Mouse (Mus musculus) kidney, postnatal 0 days (tissue): ENCODE results near the gene Gm10382. TPM values are rescaled to one million over a fixed set of nuclear protein-coding genes. Genes with fewer than 3 reads are reported as not detected.

Source experiments
- ATAC-seq: fragments of 200-750 bp; cut with Nextera tagmentation; replicated peaks from 2 replicates; pipeline ENCODE4 v1.8.0; 2017; ENCODE audit warnings: low read depth, moderate number of reproducible peaks, moderate TSS enrichment, moderate library complexity; ENCODE audit not compliant: low FRiP score
- DNase-seq: peaks from one replicate; pipeline ENCODE4 v3.0.0-alpha.2; 2016; ENCODE audit warnings: low spot score
- H3K27ac ChIP-seq: fragments of 300-500 bp; sonication (generic); 2 replicates; pipeline ENCODE4 v1.5.1; 2014; ENCODE audit warnings: mild to moderate bottlenecking
- H3K27me3 ChIP-seq: fragments of 300-500 bp; sonication (generic); 2 replicates; pipeline ENCODE4 v1.6.1; 2014; ENCODE audit warnings: low read length, mixed read lengths; ENCODE audit not compliant: insufficient read depth
- H3K36me3 ChIP-seq: fragments of 300-500 bp; sonication (generic); 2 replicates; pipeline ENCODE4 v1.6.1; 2014; ENCODE audit warnings: low read length, mixed read lengths; ENCODE audit not compliant: insufficient read depth
- H3K4me1 ChIP-seq: fragments of 300-500 bp; sonication (generic); replicated peaks from 2 replicates; pipeline ENCODE4 v1.6.1; 2014; ENCODE audit warnings: antibody characterized with exemption, low read length, mixed read lengths; ENCODE audit not compliant: insufficient read depth
- H3K4me2 ChIP-seq: fragments of 300-500 bp; sonication (generic); 2 replicates; pipeline ENCODE4 v1.6.1; 2014; ENCODE audit warnings: mild to moderate bottlenecking, low read length, moderate library complexity, mixed read lengths
- H3K4me3 ChIP-seq: fragments of 300-500 bp; sonication (generic); replicated peaks from 2 replicates; pipeline ENCODE4 v1.5.1; 2014; ENCODE audit warnings: low read depth, low read length
- H3K9ac ChIP-seq: fragments of 300-500 bp; sonication (generic); 2 replicates; pipeline ENCODE4 v1.6.1; 2014; ENCODE audit warnings: low read depth, low read length
- H3K9me3 ChIP-seq: fragments of 300-500 bp; sonication (generic); replicated peaks from 2 replicates; pipeline ENCODE4 v1.6.1; 2016; ENCODE audit warnings: low read length, inconsistent platforms, mixed read lengths
- CTCF ChIP-seq: IDR thresholded peaks from 2 replicates; pipeline ENCODE4 v1.5.1; 2016; ENCODE audit warnings: antibody characterized with exemption, low read depth, mild to moderate bottlenecking, moderate library complexity
- WGBS: fragments of 180-500 bp; shearing (Covaris S2); extraction: QIAGEN DNeasy Blood & Tissue Kit; methylation state at CpG from one replicate; pipeline ENCODE4 v1.1.7; 2014; 5-methylcytosine and 5-hydroxymethylcytosine counted together
- polyA plus RNA-seq: library from polyadenylated mRNA; unstranded; fragments of >200 nt; fragmentation: Nextera tagmentation; extraction: Ambion mirVana; gene quantifications from 2 replicates; pipeline ENCODE4 v1.2.1, GENCODE M21; 2015

Gene Gm10382
- polyA plus RNA-seq, 1 experiment from 2014 or later: 0.74 TPM

DNA sequence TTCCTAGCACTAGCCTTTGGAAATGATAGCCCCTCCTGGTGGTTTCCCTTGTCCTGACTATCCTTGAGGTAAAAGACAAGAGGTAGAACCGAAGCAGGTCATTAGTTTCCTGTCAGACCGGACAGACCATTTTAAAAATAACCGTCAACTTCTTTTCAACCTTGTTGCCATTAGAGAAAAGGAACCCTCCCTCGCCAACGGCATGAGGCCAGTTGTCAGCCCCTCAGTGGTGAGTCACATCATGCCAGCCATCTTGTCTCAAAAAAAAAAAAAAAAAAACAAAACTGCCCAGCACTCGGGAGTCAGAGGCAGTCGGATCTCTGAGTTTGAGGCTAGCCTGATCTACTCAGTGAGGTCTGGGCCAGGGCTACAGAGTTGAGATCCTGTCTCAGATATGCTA, 11.8 kb downstream of the Gm10382 start:
- Histone ChIP-seq H3K4me3 (no peak overlapping the region), H3K9ac (no peak overlapping the region), H3K4me2 (no peak overlapping the region), H3K9me3 (no peaks in the 10 kb centered on the region), H3K4me1 (no peaks in the 10 kb centered on the region), H3K27ac (no peak overlapping the region), H3K27me3 (no peaks in the 10 kb centered on the region), H3K36me3 (no peaks in the 10 kb centered on the region)
- WGBS: 25% methylated on average over 7 of the region's 7 CpGs
- no peak for DNase-seq
- ATAC-seq: no peak
- peak; percentile 45; the same call in 1 of the 2 replicates for TF ChIP-seq CTCF

DNA sequence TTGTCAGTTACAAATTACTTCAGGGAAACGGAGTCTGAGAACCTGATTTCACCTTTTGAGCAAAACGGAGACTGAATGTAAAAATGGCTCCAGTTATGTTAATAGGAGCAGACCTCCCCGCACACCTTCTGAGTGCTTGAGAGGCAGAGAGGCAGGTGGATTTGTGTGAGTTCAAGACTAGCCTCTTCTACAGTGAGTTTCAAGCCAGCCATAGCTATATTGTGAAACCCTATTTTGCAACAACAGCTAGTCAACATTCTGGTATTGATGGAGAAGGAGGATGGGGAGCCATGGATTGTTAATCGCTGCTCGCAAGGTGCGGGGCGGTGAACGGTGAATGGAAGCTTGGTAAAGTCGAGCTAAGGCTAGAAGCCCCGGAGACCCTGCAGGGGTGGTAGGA, 13.4 kb downstream of the Gm10382 start:
- Histone ChIP-seq H3K27ac (no peak overlapping the region), H3K4me2 (no peak overlapping the region), H3K9me3 (no peaks in the 10 kb centered on the region), H3K4me3 (no peak overlapping the region), H3K9ac (no peak overlapping the region), H3K4me1 (peaks cover 4% of the 10 kb centered on the region; the same call in 1 of the 2 replicates), H3K36me3 (no peaks in the 10 kb centered on the region), H3K27me3 (no peaks in the 10 kb centered on the region)
- WGBS: 61% methylated on average over 10 of the region's 10 CpGs
- no peak for TF ChIP-seq CTCF
- no peak for DNase-seq
- no peak for ATAC-seq

DNA sequence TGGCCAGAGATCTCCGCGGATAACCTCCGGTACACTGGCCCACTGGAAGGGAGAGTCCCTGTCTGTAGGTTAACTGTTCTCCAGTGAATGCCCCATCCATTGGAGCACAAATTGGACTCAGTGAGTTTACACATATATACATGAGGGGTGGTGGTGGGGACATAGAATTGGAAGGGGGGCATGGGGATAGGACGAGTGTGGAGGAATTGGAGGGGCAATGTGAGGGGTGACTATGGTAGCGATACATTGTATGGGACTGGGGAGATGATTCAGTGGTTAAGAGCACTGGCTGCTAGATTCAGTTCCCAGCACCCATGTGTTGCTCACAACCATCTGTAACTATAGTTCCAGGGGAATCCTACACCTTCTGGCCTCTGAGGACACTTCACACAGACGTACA, 13.9 kb downstream of the Gm10382 start:
- Histone ChIP-seq H3K36me3 (no peaks in the 10 kb centered on the region), H3K9ac (no peak overlapping the region), H3K27ac (no peak overlapping the region), H3K9me3 (no peaks in the 10 kb centered on the region), H3K4me1 (peaks cover 5% of the 10 kb centered on the region; the same call in 1 of the 2 replicates), H3K4me3 (no peak overlapping the region), H3K4me2 (no peak overlapping the region), H3K27me3 (no peaks in the 10 kb centered on the region)
- 60% methylated on average over 6 of the region's 6 CpGs for WGBS
- TF ChIP-seq CTCF: no peak
- ATAC-seq (no peak), DNase-seq (no peak)

DNA sequence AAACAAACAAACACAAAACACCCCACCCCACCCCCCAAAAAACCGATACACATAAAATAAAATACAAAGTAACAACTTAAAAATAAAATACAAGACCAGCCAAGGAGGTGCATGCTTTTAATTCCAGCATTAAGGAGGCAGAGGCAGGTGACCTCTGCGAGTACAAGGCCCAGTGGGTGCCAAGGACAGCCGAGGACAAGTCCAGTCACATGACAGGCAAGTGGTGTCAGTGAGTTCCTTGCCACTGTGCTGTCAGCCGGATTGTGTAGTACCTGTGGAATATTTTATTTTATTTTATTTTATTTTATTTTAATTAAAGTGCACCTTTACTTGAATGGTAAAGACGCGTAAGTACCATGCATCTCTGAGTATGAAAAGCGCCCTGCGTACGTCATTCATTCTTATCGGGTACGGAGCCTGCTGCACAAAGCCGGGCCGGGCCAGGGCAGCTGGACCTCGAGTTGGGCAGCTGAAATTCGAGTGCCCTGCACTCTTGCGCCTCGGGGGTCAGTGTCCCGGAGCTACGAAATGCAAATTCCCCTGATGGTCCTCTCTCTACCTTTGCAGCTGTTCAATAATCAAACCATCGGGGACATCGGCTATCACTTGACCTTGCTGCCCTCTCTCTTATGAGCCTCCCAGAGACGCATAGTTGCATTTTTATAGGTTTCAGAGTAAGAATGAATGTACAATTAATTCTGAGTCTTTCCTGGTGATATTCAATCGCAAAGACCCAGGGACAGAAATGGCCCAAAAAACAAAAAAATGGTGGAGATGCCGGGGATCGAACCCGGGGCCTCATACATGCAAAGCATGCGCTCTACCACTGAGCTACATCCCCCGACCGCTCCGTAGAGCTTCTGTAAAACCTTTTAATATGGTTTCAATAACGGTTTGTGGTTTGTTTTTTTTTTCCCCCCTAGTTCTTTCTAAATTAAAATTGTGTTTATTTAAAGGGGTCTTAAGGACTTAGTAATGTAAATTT, 14.7 kb downstream of the Gm10382 start:
- Histone ChIP-seq H3K27ac (no peak overlapping the region), H3K9ac (no peak overlapping the region)
- peak; percentile 68 for DNase-seq

DNA sequence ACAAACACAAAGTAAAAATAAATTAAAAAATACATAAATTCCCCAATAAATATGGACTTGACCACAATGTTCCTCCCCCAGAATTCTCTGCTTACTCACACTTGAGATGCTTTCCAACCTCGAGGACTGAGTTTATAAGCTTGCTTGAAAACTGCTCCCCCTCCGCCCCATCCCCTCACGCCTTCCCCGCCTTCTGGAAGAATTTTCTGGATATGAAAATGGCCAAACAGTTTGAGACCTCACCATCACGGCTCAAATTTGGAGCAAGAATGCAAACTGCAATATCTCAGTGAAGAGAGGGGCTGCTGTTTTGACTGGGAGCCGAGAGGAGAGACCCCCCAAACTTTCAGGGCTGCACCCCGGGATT, 15.4 kb downstream of the Gm10382 start:
- no peak for TF ChIP-seq CTCF
- H3K4me3 ChIP-seq: peak overlapping the region; percentile 66
- H3K27ac ChIP-seq: peak overlapping the region; percentile 93
- DNase-seq (peak; percentile 59), ATAC-seq (no peak)
- H3K9ac ChIP-seq: peak overlapping the region; percentile 54
- peaks cover 5% of the 10 kb centered on the region; the same call in 1 of the 2 replicates for H3K4me1 ChIP-seq
- H3K36me3 ChIP-seq: no peaks in the 10 kb centered on the region
- H3K9me3 ChIP-seq: no peaks in the 10 kb centered on the region
- no peaks in the 10 kb centered on the region for H3K27me3 ChIP-seq
- H3K4me2 ChIP-seq: peak overlapping the region; percentile 65
- 1% methylated on average over 7 of the region's 7 CpGs for WGBS

More for the DNA sequence above, 14.7 kb downstream of the Gm10382 start:
- Histone ChIP-seq H3K4me2 (peak overlapping the region; percentile 65), H3K4me1 (peaks cover 5% of the 10 kb centered on the region; the same call in 1 of the 2 replicates), H3K27me3 (no peaks in the 10 kb centered on the region), H3K9me3 (no peaks in the 10 kb centered on the region), H3K36me3 (no peaks in the 10 kb centered on the region), H3K4me3 (peak overlapping the region; percentile 66)
- no peak for TF ChIP-seq CTCF
- WGBS: 16% methylated on average over 31 of the region's 31 CpGs
- ATAC-seq: no peak

DNA sequence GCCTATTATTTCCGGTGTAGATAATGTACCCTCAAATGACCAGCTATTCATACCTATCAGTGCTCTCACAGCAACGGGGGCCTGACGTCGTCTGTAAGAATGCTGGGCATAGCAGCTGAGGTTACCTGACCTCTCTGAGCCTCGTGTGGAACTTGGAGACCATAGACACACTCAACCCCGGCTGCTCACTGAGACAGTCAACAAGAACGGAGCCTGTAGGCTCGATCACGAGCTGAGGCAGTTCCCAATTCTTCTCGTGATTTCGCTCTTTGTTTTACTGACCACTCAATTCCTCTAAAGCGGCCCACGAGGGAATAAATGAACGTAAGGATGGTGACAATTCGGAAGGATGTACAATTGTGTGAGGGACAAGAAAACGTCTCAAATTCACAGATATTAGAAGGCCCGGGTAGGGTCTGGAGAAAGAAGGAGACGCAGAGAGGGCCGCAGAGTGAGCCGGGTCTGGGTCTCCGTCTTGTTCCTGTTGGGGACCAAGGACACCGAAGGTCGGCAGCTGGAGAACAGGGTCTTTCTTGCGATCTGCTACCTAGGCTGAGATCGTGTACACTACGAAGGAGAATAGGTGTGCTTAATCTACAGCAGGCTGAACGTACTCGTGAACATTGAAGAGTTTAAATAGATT, 15.9 kb downstream of the Gm10382 start:
- ATAC-seq (0 out of 2 replicates have a peak, but pooled peaks have one; percentile 11), DNase-seq (peak; percentile 78)
- Histone ChIP-seq H3K27me3 (no peaks in the 10 kb centered on the region), H3K36me3 (no peaks in the 10 kb centered on the region), H3K4me3 (peak overlapping the region; percentile 66), H3K9me3 (no peaks in the 10 kb centered on the region), H3K27ac (peak overlapping the region; percentile 93), H3K4me1 (peaks cover 5% of the 10 kb centered on the region; the same call in 1 of the 2 replicates), H3K4me2 (peak overlapping the region; percentile 65), H3K9ac (peak overlapping the region; percentile 54)
- no peak for TF ChIP-seq CTCF
- WGBS: 0% methylated on average over 28 of the region's 28 CpGs
